Mouse (Mus musculus) ES-Bruce4 (cell line): ENCODE data around the gene Plk1. TPM values are rescaled to one million over a fixed set of nuclear protein-coding genes. Genes with fewer than 3 reads are reported as not detected.
A peak's percentile ranks its signal among the peaks of the same experiment; 100 is the strongest.

Experiments used
- H3K27ac ChIP-seq: 2 replicates; pipeline ENCODE4 v1.5.1; 2012; ENCODE audit warnings: low read length, inconsistent platforms; ENCODE audit not compliant: insufficient read depth
- H3K27me3 ChIP-seq: 2 replicates; pipeline ENCODE4 v1.6.1; 2012; ENCODE audit warnings: mild to moderate bottlenecking, low read length, inconsistent platforms; ENCODE audit not compliant: control insufficient read depth, poor library complexity, insufficient read depth, severe bottlenecking
- H3K36me3 ChIP-seq: 2 replicates; pipeline ENCODE4 v1.6.1; 2012; ENCODE audit warnings: inconsistent platforms, mild to moderate bottlenecking, low read length, moderate library complexity; ENCODE audit not compliant: control insufficient read depth, poor library complexity, insufficient read depth, severe bottlenecking
- H3K4me1 ChIP-seq: one replicate; pipeline ENCODE4 v1.8.1; 2011; ENCODE audit warnings: low read length; ENCODE audit not compliant: control insufficient read depth, insufficient read depth
- H3K4me3 ChIP-seq: 2 replicates; pipeline ENCODE4 v1.5.1; 2011; ENCODE audit warnings: low read depth, mild to moderate bottlenecking, low read length
- H3K9ac ChIP-seq: 2 replicates; pipeline ENCODE4 v1.6.1; 2012; ENCODE audit warnings: low read depth, mild to moderate bottlenecking, inconsistent platforms; ENCODE audit not compliant: poor library complexity, severe bottlenecking
- H3K9me3 ChIP-seq: replicated peaks from 2 replicates; pipeline ENCODE4 v1.6.1; 2012; ENCODE audit warnings: mild to moderate bottlenecking, low read length, inconsistent platforms; ENCODE audit not compliant: control insufficient read depth, poor library complexity, insufficient read depth, severe bottlenecking
- CTCF ChIP-seq: IDR thresholded peaks from one replicate; pipeline ENCODE4 v1.8.1; 2011; ENCODE audit warnings: low read depth, low read length
- EP300 ChIP-seq: IDR thresholded peaks from 2 replicates; pipeline ENCODE4 v1.6.1; 2011; ENCODE audit warnings: low read depth, low read length; ENCODE audit not compliant: insufficient read depth
- POLR2A ChIP-seq: IDR thresholded peaks from one replicate; pipeline ENCODE4 v1.8.1; 2011; ENCODE audit warnings: low read length; ENCODE audit not compliant: insufficient read depth
- polyA plus RNA-seq: library from polyadenylated mRNA; stranded (reverse); fragments of >200 nt; gene quantifications from 2 replicates; pipeline ENCODE4 v1.2.4, GENCODE M21; 2011; ENCODE audit warnings: low read depth; ENCODE audit not compliant: missing spikeins, insufficient read depth, insufficient read length

Plk1 gene
- polyA plus RNA-seq, 1 experiment = 157 TPM

DNA sequence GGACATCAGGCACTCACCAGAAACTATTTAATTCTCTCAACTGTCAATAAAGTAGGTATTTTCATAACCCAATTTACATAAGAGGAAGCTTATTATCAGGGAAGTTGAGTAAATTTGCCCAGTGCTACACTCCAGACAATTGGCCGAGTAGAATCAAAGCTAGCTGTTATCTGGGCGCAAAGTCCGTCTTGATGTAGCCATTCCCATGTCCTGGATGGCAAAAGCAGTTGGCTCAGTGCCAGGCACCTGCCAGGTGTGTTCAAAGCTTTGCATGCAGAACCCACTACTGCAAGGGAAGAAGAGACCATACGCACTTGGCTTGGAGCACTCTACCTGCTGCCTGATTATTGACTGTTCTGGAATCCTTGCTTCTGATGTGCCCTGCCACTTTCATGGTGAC lies 6.8 kb upstream of the Plk1 start:
- no peaks in the 10 kb centered on the region for H3K4me1 ChIP-seq
- no peaks in the 10 kb centered on the region for H3K9me3 ChIP-seq
- no peak overlapping the region for H3K27ac ChIP-seq
- no peak overlapping the region for H3K9ac ChIP-seq
- TF ChIP-seq EP300 (no peak), POLR2A (no peak), CTCF (no peak)
- no peak overlapping the region for H3K4me3 ChIP-seq
- H3K36me3 ChIP-seq = peaks cover 12% of the 10 kb centered on the region
- H3K27me3 ChIP-seq = no peaks in the 10 kb centered on the region

GRCm38 (mm10) chr7:122158488-122158887 lies 751 bp upstream of the Plk1 start:
- peak overlapping the region; percentile 89 for H3K4me3 ChIP-seq
- no peaks in the 10 kb centered on the region for H3K4me1 ChIP-seq
- H3K27ac ChIP-seq = peak overlapping the region; percentile 86
- peaks cover 28% of the 10 kb centered on the region for H3K36me3 ChIP-seq
- no peaks in the 10 kb centered on the region for H3K9me3 ChIP-seq
- H3K9ac ChIP-seq = peak overlapping the region; percentile 82
- no peak for TF ChIP-seq EP300
- no peak for TF ChIP-seq POLR2A
- TF ChIP-seq CTCF = no peak
- no peaks in the 10 kb centered on the region for H3K27me3 ChIP-seq

DNA sequence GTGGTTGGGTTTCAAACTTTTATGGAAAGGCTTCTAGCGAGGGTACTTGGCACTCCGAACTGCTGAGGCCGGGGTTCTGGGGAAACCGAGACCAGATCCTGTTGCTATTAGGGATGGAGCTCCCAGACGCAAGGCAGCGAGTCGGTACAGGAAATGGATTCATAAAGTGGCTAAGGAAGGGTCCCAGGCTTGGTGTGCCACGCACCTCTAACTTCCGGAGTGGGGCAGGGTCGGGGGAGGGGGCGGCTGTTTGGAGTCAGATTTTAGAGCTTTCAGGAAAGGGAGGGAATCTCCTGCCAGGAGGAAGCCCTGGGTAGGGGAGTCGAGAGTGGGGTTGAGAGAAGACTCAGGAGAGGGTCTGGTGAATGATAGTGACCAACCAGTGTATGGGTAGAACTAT lies 798 bp downstream of the Plk1 start:
- no peak overlapping the region for H3K27ac ChIP-seq
- no peaks in the 10 kb centered on the region for H3K4me1 ChIP-seq
- no peak for TF ChIP-seq POLR2A
- TF ChIP-seq EP300 = no peak
- no peak for TF ChIP-seq CTCF
- H3K36me3 ChIP-seq = peaks cover 41% of the 10 kb centered on the region
- peak overlapping the region; percentile 98 for H3K4me3 ChIP-seq
- H3K27me3 ChIP-seq = no peaks in the 10 kb centered on the region
- peak overlapping the region; percentile 82 for H3K9ac ChIP-seq
- H3K9me3 ChIP-seq = no peaks in the 10 kb centered on the region

DNA sequence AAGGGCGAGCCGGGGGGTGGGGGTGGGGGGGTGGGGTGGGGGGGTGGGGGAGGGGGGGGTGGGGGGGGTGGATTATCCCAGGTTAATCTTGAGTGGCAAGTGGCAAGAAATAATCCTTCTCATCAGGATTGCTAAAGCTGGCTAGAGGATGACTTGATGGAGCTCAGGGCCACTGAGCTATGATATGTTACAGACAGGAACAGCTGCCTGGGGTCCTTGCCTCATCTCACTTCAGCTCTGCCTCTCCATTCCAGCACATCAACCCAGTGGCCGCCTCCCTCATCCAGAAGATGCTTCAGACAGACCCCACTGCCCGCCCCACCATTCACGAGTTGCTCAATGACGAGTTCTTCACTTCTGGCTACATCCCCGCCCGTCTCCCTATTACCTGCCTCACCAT lies 4.5 kb downstream of the Plk1 start:
- Histone ChIP-seq H3K36me3 (peaks cover 74% of the 10 kb centered on the region), H3K4me1 (no peaks in the 10 kb centered on the region), H3K9me3 (no peaks in the 10 kb centered on the region), H3K27ac (no peak overlapping the region), H3K9ac (no peak overlapping the region), H3K27me3 (no peaks in the 10 kb centered on the region), H3K4me3 (no peak overlapping the region)
- TF ChIP-seq CTCF (no peak), EP300 (no peak)

DNA sequence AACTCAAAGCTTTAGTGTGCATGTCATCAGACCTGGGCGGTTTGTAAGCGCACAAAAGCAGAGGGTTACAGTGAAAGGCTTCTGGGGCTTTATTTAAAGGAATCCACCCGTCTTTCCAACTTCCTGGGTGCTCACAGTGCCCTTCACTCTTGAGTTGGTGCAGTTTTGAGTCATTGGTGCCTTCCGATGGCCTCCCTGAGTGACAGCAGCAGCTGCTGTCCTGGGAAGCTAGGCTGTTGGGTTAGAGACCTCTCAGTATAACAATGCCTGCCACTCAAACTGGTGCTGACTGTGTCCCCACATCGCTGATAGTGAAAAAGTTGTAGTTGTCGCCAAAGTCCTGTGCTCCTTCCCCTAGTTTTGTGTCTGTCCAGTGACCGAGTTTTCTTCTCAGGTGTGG lies 8.0 kb downstream of the Plk1 start:
- Histone ChIP-seq H3K9ac (no peak overlapping the region), H3K4me1 (no peaks in the 10 kb centered on the region), H3K27ac (no peak overlapping the region), H3K9me3 (no peaks in the 10 kb centered on the region), H3K27me3 (no peaks in the 10 kb centered on the region), H3K36me3 (peaks cover 63% of the 10 kb centered on the region), H3K4me3 (no peak overlapping the region)
- TF ChIP-seq POLR2A (no peak), EP300 (no peak)

GRCm38 (mm10) chr7:122170705-122171104 lies 11.5 kb downstream of the Plk1 start:
- no peaks in the 10 kb centered on the region for H3K4me1 ChIP-seq
- H3K36me3 ChIP-seq = peaks cover 33% of the 10 kb centered on the region
- H3K27me3 ChIP-seq = no peaks in the 10 kb centered on the region
- no peaks in the 10 kb centered on the region for H3K9me3 ChIP-seq
- TF ChIP-seq CTCF (no peak), EP300 (no peak), POLR2A (no peak)
- no peak overlapping the region for H3K4me3 ChIP-seq
- H3K9ac ChIP-seq = no peak overlapping the region
- H3K27ac ChIP-seq = no peak overlapping the region

DNA sequence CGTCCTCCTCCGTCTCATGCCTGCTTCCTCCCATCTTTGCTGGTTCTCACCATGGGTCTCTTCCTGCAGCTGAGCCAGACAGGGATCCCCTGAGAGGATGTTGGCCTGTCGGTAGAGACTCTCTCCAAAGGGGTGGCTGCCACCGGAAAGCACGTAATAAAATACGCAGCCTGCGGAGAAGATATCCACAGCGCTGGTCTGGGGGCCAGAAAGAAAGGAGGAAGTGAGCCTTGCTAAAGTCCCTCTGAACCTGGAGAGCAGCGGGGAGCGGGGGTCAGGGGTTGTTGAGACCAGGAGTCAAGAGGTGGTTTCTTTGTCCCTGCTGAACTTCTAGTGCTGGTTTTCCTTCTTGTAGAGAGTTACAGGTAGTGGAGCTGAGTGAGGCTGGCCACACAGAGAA lies 12.4 kb downstream of the Plk1 start:
- no peak overlapping the region for H3K27ac ChIP-seq
- TF ChIP-seq POLR2A = no peak
- no peak for TF ChIP-seq EP300
- no peak for TF ChIP-seq CTCF

More for the DNA sequence above, 12.4 kb downstream of the Plk1 start:
- Histone ChIP-seq H3K36me3 (peaks cover 24% of the 10 kb centered on the region), H3K4me1 (no peaks in the 10 kb centered on the region), H3K9ac (no peak overlapping the region), H3K4me3 (no peak overlapping the region), H3K9me3 (no peaks in the 10 kb centered on the region), H3K27me3 (no peaks in the 10 kb centered on the region)
